Mouse (Mus musculus) stomach, postnatal 0 days (tissue): ENCODE results near the gene Dhx37. TPM values are rescaled to one million over a fixed set of nuclear protein-coding genes. Genes with fewer than 3 reads are reported as not detected.

ENCODE experiments used
- ATAC-seq: fragments of 200-750 bp; cut with Nextera tagmentation; 2 replicates; pipeline ENCODE4 v1.8.0; 2017; ENCODE audit not compliant: low FRiP score, low TSS enrichment
- DNase-seq: peaks from one replicate; pipeline ENCODE4 v3.0.0-alpha.2; 2016; ENCODE audit warnings: low spot score
- H3K27ac ChIP-seq: fragments of 300-500 bp; sonication (generic); replicated peaks from 2 replicates; pipeline ENCODE4 v1.5.1; 2014; ENCODE audit warnings: mild to moderate bottlenecking, control low read depth
- H3K27me3 ChIP-seq: fragments of 300-500 bp; sonication (generic); 2 replicates; pipeline ENCODE4 v1.6.1; 2014; ENCODE audit warnings: low read length; ENCODE audit not compliant: control insufficient read depth, insufficient read depth
- H3K36me3 ChIP-seq: fragments of 300-500 bp; sonication (generic); 2 replicates; pipeline ENCODE4 v1.6.1; 2014; ENCODE audit warnings: low read length, mixed read lengths; ENCODE audit not compliant: control insufficient read depth, insufficient read depth
- H3K4me1 ChIP-seq: fragments of 300-500 bp; sonication (generic); replicated peaks from 2 replicates; pipeline ENCODE4 v1.6.1; 2014; ENCODE audit warnings: antibody characterized with exemption; ENCODE audit not compliant: control insufficient read depth, insufficient read depth
- H3K4me2 ChIP-seq: fragments of 300-500 bp; sonication (generic); replicated peaks from 2 replicates; pipeline ENCODE4 v1.6.1; 2014; ENCODE audit warnings: low read depth, mild to moderate bottlenecking, control low read depth, moderate library complexity
- H3K4me3 ChIP-seq: fragments of 300-500 bp; sonication (generic); 2 replicates; pipeline ENCODE4 v1.5.1; 2014; ENCODE audit warnings: low read depth, low read length, control low read depth
- H3K9ac ChIP-seq: fragments of 300-500 bp; sonication (generic); 2 replicates; pipeline ENCODE4 v1.6.1; 2014; ENCODE audit warnings: mild to moderate bottlenecking, low read length, control low read depth, mixed read lengths
- H3K9me3 ChIP-seq: fragments of 300-500 bp; sonication (generic); 2 replicates; pipeline ENCODE4 v1.6.1; 2016; ENCODE audit warnings: low read length; ENCODE audit not compliant: control insufficient read depth
- CTCF ChIP-seq: IDR thresholded peaks from 2 replicates; pipeline ENCODE4 v1.5.1; 2016; ENCODE audit warnings: antibody characterized with exemption, low read depth, mild to moderate bottlenecking, moderate library complexity
- EP300 ChIP-seq: optimal IDR thresholded peaks from 2 replicates; pipeline ENCODE3; 2016; ENCODE audit warnings: antibody characterized with exemption
- WGBS: fragments of 180-500 bp; shearing (Covaris S2); extraction: QIAGEN DNeasy Blood & Tissue Kit; methylation state at CpG from one replicate; pipeline ENCODE4 v1.1.7; 2014; 5-methylcytosine and 5-hydroxymethylcytosine counted together
- polyA plus RNA-seq: library from polyadenylated mRNA; unstranded; fragments of >200 nt; fragmentation: Nextera tagmentation; extraction: Ambion mirVana; gene quantifications from 2 replicates; pipeline ENCODE4 v1.2.1, GENCODE M21; 2015

Dhx37 gene
- polyA plus RNA-seq, 1 experiment from 2014 or later, result 3.3 TPM

- no peaks in the 10 kb centered on the region for H3K4me1 ChIP-seq
- no peak overlapping the region for H3K27ac ChIP-seq
- WGBS, result 86% methylated on average over 4 of the region's 4 CpGs
- no peaks in the 10 kb centered on the region for H3K27me3 ChIP-seq
- TF ChIP-seq CTCF (no peak), EP300 (no peak)
- no peak for DNase-seq
- no peak overlapping the region for H3K4me3 ChIP-seq
- H3K9me3 ChIP-seq, result no peaks in the 10 kb centered on the region
- 0 out of 2 replicates have a peak, but pooled peaks cover 6% of the 10 kb centered on the region for H3K36me3 ChIP-seq
- H3K4me2 ChIP-seq, result no peak overlapping the region
- no peak for ATAC-seq
- no peak overlapping the region for H3K9ac ChIP-seq
Measured at GRCm38 (mm10) chr5:125448631-125449030, 14.7 kb upstream of the Dhx37 start.

DNA sequence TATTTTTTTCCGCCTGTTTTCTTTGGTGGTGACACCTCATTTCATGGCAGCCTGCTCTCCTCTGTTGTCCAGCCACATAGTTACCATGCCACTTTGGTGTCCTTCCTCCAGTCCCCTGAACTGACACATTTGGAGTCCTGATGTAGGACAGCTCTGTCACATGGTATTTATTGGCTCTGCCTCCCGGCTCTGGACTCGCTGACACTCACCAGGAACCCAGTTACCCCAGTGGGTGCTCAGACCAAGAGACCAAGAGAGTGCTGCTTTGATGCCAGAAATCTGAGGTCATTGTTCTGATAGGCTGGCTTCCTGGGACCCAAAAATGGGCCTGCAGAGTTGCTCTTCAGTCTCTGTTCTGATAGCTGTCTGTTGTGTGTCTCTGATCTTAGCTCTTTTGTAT is 14.1 kb upstream of the Dhx37 start:
- no peak for TF ChIP-seq CTCF
- TF ChIP-seq EP300, result no peak
- Histone ChIP-seq H3K27ac (no peak overlapping the region), H3K36me3 (0 out of 2 replicates have a peak, but pooled peaks cover 6% of the 10 kb centered on the region), H3K4me3 (no peak overlapping the region), H3K9ac (no peak overlapping the region), H3K4me1 (no peaks in the 10 kb centered on the region), H3K27me3 (no peaks in the 10 kb centered on the region), H3K9me3 (no peaks in the 10 kb centered on the region), H3K4me2 (no peak overlapping the region)
- ATAC-seq (no peak), DNase-seq (no peak)
- 65% methylated on average over 3 of the region's 3 CpGs for WGBS

DNA sequence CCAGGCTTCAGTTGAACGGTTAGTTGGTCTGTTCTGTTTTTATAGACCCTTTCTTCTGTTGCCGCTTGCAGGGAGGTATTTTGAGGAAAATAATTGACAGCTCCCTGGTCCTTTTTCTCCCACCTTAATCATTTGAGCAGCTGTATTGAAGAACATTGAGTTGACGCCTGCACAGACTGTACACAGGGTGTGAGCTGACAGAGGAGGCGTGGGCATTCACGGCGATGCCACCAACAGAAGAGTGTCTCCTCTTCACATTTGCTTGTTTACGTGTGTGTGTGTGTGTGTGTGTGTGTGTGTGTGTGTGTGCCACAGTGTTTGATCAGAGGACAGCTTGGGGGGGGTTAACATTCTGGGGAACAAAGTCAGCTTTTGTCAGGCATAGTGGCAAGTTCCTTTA is 12.4 kb upstream of the Dhx37 start:
- 72% methylated on average over 7 of the region's 7 CpGs for WGBS
- Histone ChIP-seq H3K27me3 (no peaks in the 10 kb centered on the region), H3K27ac (no peak overlapping the region), H3K4me1 (peaks cover 4% of the 10 kb centered on the region; the same call in 1 of the 2 replicates), H3K4me2 (no peak overlapping the region), H3K9me3 (no peaks in the 10 kb centered on the region), H3K36me3 (no peaks in the 10 kb centered on the region), H3K9ac (no peak overlapping the region), H3K4me3 (no peak overlapping the region)
- DNase-seq (no peak), ATAC-seq (no peak)
- TF ChIP-seq EP300, result no peak
- no peak for TF ChIP-seq CTCF

GRCm38 (mm10) chr5:125444554-125444953 is 10.6 kb upstream of the Dhx37 start:
- Histone ChIP-seq H3K4me2 (no peak overlapping the region), H3K27me3 (no peaks in the 10 kb centered on the region), H3K36me3 (no peaks in the 10 kb centered on the region), H3K4me1 (peaks cover 4% of the 10 kb centered on the region; the same call in 1 of the 2 replicates), H3K9ac (no peak overlapping the region), H3K4me3 (no peak overlapping the region), H3K9me3 (no peaks in the 10 kb centered on the region), H3K27ac (no peak overlapping the region)
- 74% methylated on average over 4 of the region's 4 CpGs for WGBS
- DNase-seq, result no peak
- no peak for TF ChIP-seq EP300
- no peak for TF ChIP-seq CTCF
- no peak for ATAC-seq

GRCm38 (mm10) chr5:125443915-125444314 is 10.0 kb upstream of the Dhx37 start:
- no peak for ATAC-seq
- DNase-seq, result no peak
- WGBS, result 68% methylated on average over 3 of the region's 3 CpGs
- no peak overlapping the region for H3K9ac ChIP-seq
- peaks cover 4% of the 10 kb centered on the region; the same call in 1 of the 2 replicates for H3K4me1 ChIP-seq
- H3K9me3 ChIP-seq, result no peaks in the 10 kb centered on the region
- TF ChIP-seq CTCF (no peak), EP300 (no peak)
- no peak overlapping the region for H3K4me2 ChIP-seq
- H3K27me3 ChIP-seq, result no peaks in the 10 kb centered on the region
- no peak overlapping the region for H3K4me3 ChIP-seq
- no peak overlapping the region for H3K27ac ChIP-seq
- no peaks in the 10 kb centered on the region for H3K36me3 ChIP-seq

DNA sequence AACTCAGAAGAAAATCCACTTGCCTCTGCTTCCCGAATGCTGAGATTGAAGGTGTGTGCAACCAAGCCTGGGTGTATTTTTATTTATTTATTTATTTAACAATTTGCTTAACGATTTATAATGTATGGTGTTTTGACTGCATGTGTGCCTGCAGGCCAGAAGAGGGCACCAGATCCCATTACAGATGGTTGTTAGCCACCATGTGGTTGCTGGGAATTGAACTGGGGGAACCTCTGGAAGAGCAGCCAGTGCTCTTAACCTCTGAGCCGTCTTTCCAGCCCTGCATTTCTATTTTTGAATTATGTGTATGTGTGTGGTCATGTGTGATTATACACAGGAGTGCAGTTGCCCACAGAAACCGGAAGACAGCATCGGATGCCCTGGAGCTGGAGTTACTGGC is 9.4 kb upstream of the Dhx37 start:
- no peak overlapping the region for H3K4me3 ChIP-seq
- no peak overlapping the region for H3K4me2 ChIP-seq
- H3K27me3 ChIP-seq, result no peaks in the 10 kb centered on the region
- H3K36me3 ChIP-seq, result no peaks in the 10 kb centered on the region
- WGBS, result 83% methylated on average over 5 of the region's 5 CpGs
- H3K4me1 ChIP-seq, result peaks cover 4% of the 10 kb centered on the region; the same call in 1 of the 2 replicates
- DNase-seq, result no peak
- H3K9me3 ChIP-seq, result no peaks in the 10 kb centered on the region
- TF ChIP-seq EP300, result no peak
- peak; percentile 60 for TF ChIP-seq CTCF
- ATAC-seq, result no peak
- no peak overlapping the region for H3K27ac ChIP-seq
- no peak overlapping the region for H3K9ac ChIP-seq
